Mouse (Mus musculus) right cerebral cortex, postnatal 4 days (tissue): ENCODE data around the gene Zfp978.
"Not testable (repeated sequence)": the region's sequence is repeated elsewhere in the genome, so short reads cannot be mapped to it uniquely, and the experiment has no call there.

Experiments used
- DNase-seq: peaks from one replicate; pipeline ENCODE4 v3.0.0-alpha.2; 2022

The Zfp978 gene

GRCm38 (mm10) chr4:147351376-147351980, 9.6 kb upstream of the Zfp978 start:
- not testable (repeated sequence) for DNase-seq

- not testable (repeated sequence) for DNase-seq
These were observed 7.5 kb upstream of the Zfp978 start for GRCm38 (mm10) chr4:147353626-147354025.

- not testable (repeated sequence) for DNase-seq
These were observed 5.1 kb upstream of the Zfp978 start for GRCm38 (mm10) chr4:147356042-147356441.

- DNase-seq, result not testable (repeated sequence)
These were observed 3.9 kb upstream of the Zfp978 start for GRCm38 (mm10) chr4:147357195-147357594.

- DNase-seq, result not testable (repeated sequence)
These were observed 769 bp downstream of the Zfp978 start for GRCm38 (mm10) chr4:147361872-147362271.

GRCm38 (mm10) chr4:147369564-147369963, 8.5 kb downstream of the Zfp978 start:
- DNase-seq, result not testable (repeated sequence)

- not testable (repeated sequence) for DNase-seq
These were observed 22.1 kb downstream of the Zfp978 start for GRCm38 (mm10) chr4:147383199-147383598.

- DNase-seq, result not testable (repeated sequence)
These were observed 36.1 kb downstream of the Zfp978 start for GRCm38 (mm10) chr4:147397201-147397600.

- DNase-seq, result not testable (repeated sequence)
These were observed 37.0 kb downstream of the Zfp978 start for GRCm38 (mm10) chr4:147397934-147398682.

GRCm38 (mm10) chr4:147398741-147399140, 37.6 kb downstream of the Zfp978 start:
- not testable (repeated sequence) for DNase-seq

- DNase-seq, result not testable (repeated sequence)
These were observed 38.4 kb downstream of the Zfp978 start for GRCm38 (mm10) chr4:147399505-147399904.

- not testable (repeated sequence) for DNase-seq
These were observed 39.1 kb downstream of the Zfp978 start for GRCm38 (mm10) chr4:147400031-147400847.

GRCm38 (mm10) chr4:147400848-147401715, 40.0 kb downstream of the Zfp978 start:
- DNase-seq, result not testable (repeated sequence)

- not testable (repeated sequence) for DNase-seq
These were observed 40.8 kb downstream of the Zfp978 start for GRCm38 (mm10) chr4:147401736-147402506.

GRCm38 (mm10) chr4:147402507-147402890, 41.4 kb downstream of the Zfp978 start:
- DNase-seq, result not testable (repeated sequence)

GRCm38 (mm10) chr4:147403509-147403908, 42.4 kb downstream of the Zfp978 start:
- DNase-seq, result not testable (repeated sequence)

- DNase-seq, result not testable (repeated sequence)
These were observed 43.1 kb downstream of the Zfp978 start for GRCm38 (mm10) chr4:147403931-147404913.

- DNase-seq, result peak; percentile 56
These were observed 45.8 kb downstream of the Zfp978 start for GRCm38 (mm10) chr4:147406735-147407462.

GRCm38 (mm10) chr4:147407463-147407822, 46.3 kb downstream of the Zfp978 start:
- no peak for DNase-seq
